Mouse (Mus musculus) testis, adult 2 months (tissue): ENCODE measurements around the gene Ctnna3.

Source experiments
- CTCF ChIP-seq: fragments of 200-500 bp; IDR thresholded peaks from 2 replicates; pipeline ENCODE4 v1.5.1; 2012; ENCODE audit warnings: low read depth, mild to moderate bottlenecking, inconsistent platforms, low read length, moderate library complexity; ENCODE audit not compliant: control insufficient read depth, insufficient read depth, insufficient replicate concordance
- POLR2A ChIP-seq: fragments of 200-500 bp; IDR thresholded peaks from 2 replicates; pipeline ENCODE4 v1.6.1; 2012; ENCODE audit warnings: low read depth, mild to moderate bottlenecking, inconsistent platforms, low read length, moderate library complexity; ENCODE audit not compliant: control insufficient read depth

GRCm38 (mm10) chr10:63460935-63461334 lies 31.0 kb downstream of the Ctnna3 start:
- TF ChIP-seq CTCF: no peak
- no peak for TF ChIP-seq POLR2A
